Mouse (Mus musculus): ENCODE measurements around the gene Spesp1.
A peak's percentile ranks its signal among the peaks of the same experiment; 100 is the strongest.

Gene Spesp1

GRCm38 (mm10) chr9:62245612-62246379 lies 36.2 kb downstream of the Spesp1 start:
- peak; percentile 91 for DNase-seq

DNA sequence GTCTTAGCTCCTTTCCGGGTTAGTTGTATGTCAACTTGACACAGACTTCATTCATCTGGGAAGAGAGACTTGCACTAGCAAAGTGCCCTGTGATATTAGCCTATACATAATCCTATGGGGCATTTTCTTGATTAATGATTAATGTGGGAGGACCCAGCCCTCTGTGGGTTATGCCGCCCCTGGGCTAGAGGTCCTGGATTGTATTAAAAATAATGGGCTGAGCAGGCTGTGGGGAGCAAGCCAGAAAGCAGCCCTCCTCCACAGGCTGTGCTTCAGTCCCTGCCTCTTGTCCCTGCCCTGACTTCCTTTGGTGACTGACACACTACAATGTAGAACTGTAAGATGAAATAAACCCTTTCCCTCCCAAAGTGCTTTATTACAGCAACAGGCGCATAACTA lies 37.4 kb downstream of the Spesp1 start:
- peak; percentile 77 for DNase-seq

DNA sequence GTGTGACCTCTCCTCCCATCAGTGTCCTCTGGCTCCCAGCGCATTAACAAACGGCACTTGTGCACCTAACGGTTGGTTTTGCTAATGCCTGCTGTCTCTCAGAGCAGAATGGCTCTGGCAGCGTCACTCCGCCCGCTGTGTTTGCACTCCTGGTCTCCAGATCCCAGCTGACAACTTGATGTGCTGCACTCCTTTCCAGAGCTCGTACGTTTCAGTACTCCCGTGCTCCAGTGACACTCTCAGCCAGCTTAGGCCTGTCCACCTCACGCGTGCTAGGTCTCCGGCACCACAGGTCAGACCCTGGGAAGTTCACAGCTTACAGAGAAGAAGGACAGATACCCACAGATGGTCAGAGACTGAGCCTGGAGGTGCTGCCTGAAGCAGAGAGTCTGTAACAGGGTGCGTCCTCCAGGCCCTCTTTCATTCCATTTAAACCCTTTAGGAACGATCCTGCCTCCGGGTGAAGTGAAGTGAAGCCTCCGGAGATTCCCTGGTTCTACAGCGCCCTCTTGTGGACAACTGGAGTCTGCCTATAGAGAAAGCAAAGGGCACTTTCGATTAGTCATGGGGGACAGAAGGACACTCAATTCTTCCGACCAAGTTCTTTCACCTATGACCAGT lies 37.9 kb downstream of the Spesp1 start:
- DNase-seq = peak; percentile 93

- peak; percentile 86 for DNase-seq
These were observed 42.0 kb downstream of the Spesp1 start for GRCm38 (mm10) chr9:62240036-62240435.

DNA sequence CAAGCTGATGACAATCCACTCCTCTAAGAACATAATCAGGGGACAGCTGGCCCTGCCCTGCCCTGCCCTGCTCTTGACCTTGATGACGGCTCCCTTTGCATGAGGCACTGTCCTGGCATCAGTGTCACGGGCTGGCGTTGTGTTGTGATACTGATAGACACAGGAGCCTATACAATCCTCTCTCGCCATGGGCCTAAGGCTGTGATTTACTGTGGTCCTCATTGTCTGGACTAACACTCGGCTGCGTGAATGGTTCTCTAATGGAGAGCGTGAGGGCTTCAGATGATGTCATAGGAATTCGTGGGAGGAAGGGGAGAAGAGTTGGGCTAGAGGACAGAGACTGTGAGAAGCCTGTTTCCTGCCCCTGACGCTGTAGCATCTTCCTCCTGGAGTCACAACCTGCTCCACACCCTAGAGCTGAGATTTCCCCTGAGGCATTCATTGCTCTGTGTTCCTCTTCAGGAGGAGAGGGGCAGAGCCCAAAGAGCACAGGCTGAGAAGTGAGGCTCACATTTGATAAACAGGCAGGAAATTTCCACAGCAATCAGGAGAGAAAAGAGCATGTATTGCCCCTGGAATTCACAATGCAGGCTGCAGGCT lies 44.5 kb downstream of the Spesp1 start:
- DNase-seq = peak; percentile 94

GRCm38 (mm10) chr9:62235501-62235900 lies 46.5 kb downstream of the Spesp1 start:
- DNase-seq = peak; percentile 92

DNA sequence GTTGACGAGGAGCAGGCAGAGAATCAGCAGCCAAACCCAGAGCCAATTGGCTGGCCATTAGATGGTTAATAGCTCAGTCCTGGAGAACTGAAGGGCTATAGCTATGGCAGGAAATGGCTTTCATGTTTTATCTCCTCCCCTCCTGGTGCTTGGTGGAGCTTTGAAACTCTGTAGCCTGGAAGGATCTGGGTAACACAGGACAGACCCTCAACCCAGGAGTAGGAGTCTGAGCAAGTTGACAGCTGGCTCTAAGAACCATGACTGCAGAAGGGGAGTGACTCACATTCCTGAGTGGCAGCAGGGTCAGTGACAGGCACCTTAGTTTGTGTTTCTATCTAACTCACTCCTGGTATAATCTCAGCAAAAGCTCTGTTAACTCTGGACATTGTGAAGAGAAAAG lies 49.4 kb downstream of the Spesp1 start:
- DNase-seq = no peak

DNA sequence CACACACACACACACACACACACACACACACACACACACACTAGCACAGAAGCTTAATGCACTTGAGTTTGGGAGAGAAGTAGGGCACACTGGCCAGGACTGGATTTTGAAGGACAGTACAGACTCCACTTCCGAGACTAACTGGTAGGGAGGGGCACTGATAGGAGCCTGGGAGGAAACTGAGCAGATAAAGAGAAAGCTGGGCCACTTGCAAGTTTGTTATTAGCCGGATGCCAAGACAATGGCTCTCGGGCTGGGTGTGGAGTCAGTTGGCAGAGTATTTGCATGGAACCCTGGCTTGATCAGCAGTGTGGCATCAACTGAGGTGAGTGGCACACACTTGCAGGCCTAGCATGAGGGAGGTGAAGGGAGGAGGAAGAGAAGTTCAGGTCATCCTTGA lies 51.0 kb downstream of the Spesp1 start:
- DNase-seq = peak; percentile 93

DNA sequence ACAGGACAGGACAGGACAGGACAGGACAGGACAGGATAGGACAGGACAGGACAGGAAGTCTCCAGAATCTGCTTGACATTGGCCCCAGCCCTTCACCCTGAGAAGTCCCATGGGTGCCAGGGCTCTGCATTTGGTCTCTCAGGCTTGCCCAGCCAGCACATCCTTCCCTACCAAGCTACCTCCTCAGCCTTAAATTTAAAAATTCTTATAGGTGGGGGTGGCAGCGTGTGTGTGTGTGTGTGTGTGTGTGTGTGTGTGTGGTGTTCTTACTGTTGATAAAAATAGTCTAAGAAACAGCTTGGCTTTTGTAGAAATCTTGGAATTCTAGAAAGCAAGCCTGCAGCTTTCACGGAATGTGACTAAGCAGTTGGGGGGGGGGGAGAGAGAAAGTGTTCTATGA lies 52.0 kb downstream of the Spesp1 start:
- DNase-seq = no peak

- DNase-seq = no peak
These were observed 59.5 kb downstream of the Spesp1 start for GRCm38 (mm10) chr9:62222481-62222880.

DNA sequence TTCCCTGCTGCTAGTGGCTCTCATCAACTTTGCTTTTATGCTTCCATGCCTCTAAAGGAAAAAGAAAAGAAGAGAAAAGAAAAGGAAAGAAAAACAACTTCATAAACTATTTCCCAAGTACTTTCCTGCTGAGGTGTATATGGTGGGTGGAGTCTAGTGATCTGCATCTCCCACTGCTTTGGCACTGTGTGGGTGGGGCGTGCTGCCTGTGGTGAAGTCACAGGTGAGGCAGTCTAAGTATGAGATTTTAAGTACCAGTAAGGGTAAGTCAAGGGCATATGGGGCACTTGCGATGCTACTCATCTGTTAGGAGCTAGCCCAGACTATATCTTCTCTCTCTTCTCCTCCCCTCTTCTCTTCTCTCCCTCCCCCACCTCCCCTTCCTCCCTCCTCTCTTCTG lies 60.0 kb downstream of the Spesp1 start:
- DNase-seq = no peak
